Mouse (Mus musculus) neutrophil, adult 5-6 weeks (primary cell): ENCODE data around the gene Mrgprh. TPM values are rescaled to one million over a fixed set of nuclear protein-coding genes. Genes with fewer than 3 reads are reported as not detected.
A peak's percentile ranks its signal among the peaks of the same experiment; 100 is the strongest.
"Not testable (repeated sequence)": the region's sequence is repeated elsewhere in the genome, so short reads cannot be mapped to it uniquely, and the experiment has no call there.

Experiments
- ATAC-seq: fragments of 151-379, 151-347 bp; 2 replicates; pipeline ENCODE4 v1.8.0; 2017; ENCODE audit warnings: mild to moderate bottlenecking, moderate TSS enrichment; ENCODE audit not compliant: insufficient number of reproducible peaks, poor library complexity, low FRiP score, severe bottlenecking; ENCODE audit errors: extremely low read depth
- total RNA-seq: library from RNA; stranded (forward); fragments of 200-1000 nt; gene quantifications from 2 replicates; pipeline ENCODE4 v1.2.3, GENCODE M21; 2017

The Mrgprh gene
- total RNA-seq, 1 experiment from 2014 or later: not detected

- ATAC-seq: no peak
Observed at GRCm38 (mm10) chr17:12864111-12864510, 11.7 kb upstream of the Mrgprh start.

- no peak for ATAC-seq
Observed at GRCm38 (mm10) chr17:12865407-12865806, 10.4 kb upstream of the Mrgprh start.

- no peak for ATAC-seq
Observed at GRCm38 (mm10) chr17:12866853-12867252, 9.0 kb upstream of the Mrgprh start.

- ATAC-seq: no peak
Observed at GRCm38 (mm10) chr17:12868043-12868442, 7.8 kb upstream of the Mrgprh start, which contains the start of gene Mas1. TSS of gene Mas1 (minus strand) at chr17:12868143.

GRCm38 (mm10) chr17:12868640-12869039 lies 7.2 kb upstream of the Mrgprh start:
- no peak for ATAC-seq

- ATAC-seq: no peak
Observed at GRCm38 (mm10) chr17:12872275-12873028, 3.4 kb upstream of the Mrgprh start.

- ATAC-seq: peak; percentile 58; the same call in 1 of the 2 replicates
Observed at GRCm38 (mm10) chr17:12880178-12880577, 4.3 kb downstream of the Mrgprh start.

- no peak for ATAC-seq
Observed at GRCm38 (mm10) chr17:12881216-12881615, 5.4 kb downstream of the Mrgprh start.

GRCm38 (mm10) chr17:12886620-12887019 lies 10.8 kb downstream of the Mrgprh start:
- ATAC-seq: no peak

GRCm38 (mm10) chr17:12887021-12887775 lies 11.4 kb downstream of the Mrgprh start:
- ATAC-seq: no peak

GRCm38 (mm10) chr17:12891054-12891453 lies 15.2 kb downstream of the Mrgprh start:
- no peak for ATAC-seq

GRCm38 (mm10) chr17:12892033-12892432 lies 16.2 kb downstream of the Mrgprh start:
- ATAC-seq: no peak

- no peak for ATAC-seq
Observed at GRCm38 (mm10) chr17:12897674-12898073, 21.8 kb downstream of the Mrgprh start.

GRCm38 (mm10) chr17:12898607-12899006 lies 22.8 kb downstream of the Mrgprh start:
- ATAC-seq: not testable (repeated sequence)

GRCm38 (mm10) chr17:12902291-12902690 lies 26.5 kb downstream of the Mrgprh start:
- no peak for ATAC-seq

GRCm38 (mm10) chr17:12903372-12904333 lies 27.8 kb downstream of the Mrgprh start:
- ATAC-seq: no peak

GRCm38 (mm10) chr17:12904349-12904748 lies 28.5 kb downstream of the Mrgprh start:
- no peak for ATAC-seq

GRCm38 (mm10) chr17:12905810-12906209 lies 30.0 kb downstream of the Mrgprh start:
- ATAC-seq: no peak

GRCm38 (mm10) chr17:12906436-12906835 lies 30.6 kb downstream of the Mrgprh start:
- ATAC-seq: no peak
